Mouse (Mus musculus) retina, embryonic 14.5 days (tissue): ENCODE data around the gene Nr2f1.
"Not testable (repeated sequence)": the region's sequence is repeated elsewhere in the genome, so short reads cannot be mapped to it uniquely, and the experiment has no call there.

Experiments
- DNase-seq: peaks from one replicate; pipeline ENCODE4 v3.0.0-alpha.2; 2015; ENCODE audit warnings: low spot score

The Nr2f1 gene

DNA sequence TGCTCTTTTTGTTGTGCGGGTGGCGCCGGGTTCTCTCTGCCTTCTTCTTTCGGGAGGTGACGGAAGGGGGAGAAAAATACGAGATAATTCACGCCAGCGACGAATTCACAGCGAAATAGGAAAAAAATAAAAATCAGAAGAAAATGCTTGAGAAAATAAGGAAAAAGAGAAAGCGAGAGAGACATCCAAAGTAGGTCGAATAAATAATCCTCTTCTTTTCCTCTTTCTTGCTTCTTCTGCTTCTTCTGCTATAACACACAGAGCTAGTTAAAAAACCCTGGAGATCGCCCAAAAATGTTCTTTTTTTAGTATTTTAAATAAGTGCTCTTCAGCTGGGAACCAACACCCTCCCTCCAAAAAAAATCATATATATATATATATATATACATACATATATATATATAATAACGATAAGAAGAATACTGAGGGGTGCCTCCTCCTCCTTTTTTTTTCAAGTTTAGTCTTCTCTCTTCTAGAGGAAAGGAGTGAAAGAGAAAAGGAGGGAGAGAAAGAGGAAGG, at the start of gene Nr2f1:
Gene Nr2f1, minus strand, starts transcription at position 116 of the 519 bp plus-strand sequence.
- DNase-seq, result no peak

GRCm38 (mm10) chr13:78221680-78222079, 22.1 kb upstream of the Nr2f1 start:
- no peak for DNase-seq

- DNase-seq, result not testable (repeated sequence)
Measured at GRCm38 (mm10) chr13:78220238-78220637, 20.7 kb upstream of the Nr2f1 start.

DNA sequence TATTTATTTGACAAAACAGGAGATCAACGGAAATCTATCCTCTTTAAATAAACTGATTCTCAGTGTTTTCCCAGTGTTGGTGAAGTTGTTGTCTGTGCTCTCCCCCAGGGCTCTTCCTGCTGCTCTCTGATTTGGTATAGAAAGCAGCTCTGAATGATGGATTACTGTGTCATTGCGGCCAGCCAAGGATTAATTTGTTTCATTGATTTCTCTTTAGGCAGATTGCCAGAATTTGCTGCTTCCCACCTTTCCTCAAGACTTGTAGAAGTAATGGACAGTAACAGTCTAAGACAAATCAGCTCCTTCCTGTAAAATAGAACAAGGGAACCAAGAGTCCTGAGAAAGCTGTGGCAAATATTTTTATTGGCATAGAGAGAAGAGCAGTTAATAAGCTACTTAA, 15.7 kb upstream of the Nr2f1 start:
- DNase-seq, result no peak

DNA sequence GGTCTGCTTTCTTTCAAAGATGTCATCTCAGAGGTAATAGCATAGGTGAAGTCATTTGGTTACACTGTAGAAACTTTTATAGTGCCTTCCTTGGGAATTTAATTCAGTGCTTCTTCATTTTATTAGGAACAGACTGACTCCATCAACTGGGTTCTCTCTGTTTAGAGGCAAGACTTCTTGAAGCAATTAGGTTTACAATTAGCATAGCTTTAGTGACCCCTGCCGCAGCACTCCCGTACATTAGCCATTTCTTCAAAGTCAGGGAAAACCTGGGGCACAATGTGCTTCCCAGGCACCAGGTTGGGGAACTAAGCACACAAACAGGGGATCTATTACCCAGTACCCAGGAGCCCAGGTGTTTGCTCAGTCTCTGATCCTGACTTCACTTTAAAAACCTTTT, 13.6 kb upstream of the Nr2f1 start:
- DNase-seq, result no peak

DNA sequence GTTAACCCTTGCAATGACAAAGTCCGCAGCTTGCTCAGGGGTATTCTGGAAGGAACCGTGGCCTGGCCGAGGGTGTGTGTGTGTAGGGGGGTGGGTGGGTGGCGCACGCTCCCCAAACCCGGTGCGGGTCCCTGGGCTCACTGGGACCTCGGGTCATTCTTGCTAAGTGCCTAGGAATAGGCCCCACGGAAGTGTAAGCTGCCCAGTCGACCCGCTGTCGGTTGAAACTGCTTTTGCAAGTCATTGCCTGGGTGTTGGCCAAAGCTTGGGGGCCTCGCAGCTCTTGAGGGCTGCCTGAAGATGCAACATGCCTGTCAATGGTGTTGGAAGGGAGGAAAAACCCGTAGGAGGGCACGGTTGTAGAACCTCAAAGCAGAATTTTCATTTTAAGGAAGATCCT, 12.6 kb upstream of the Nr2f1 start:
- DNase-seq, result no peak

- no peak for DNase-seq
Measured at GRCm38 (mm10) chr13:78211231-78212010, 11.9 kb upstream of the Nr2f1 start.

DNA sequence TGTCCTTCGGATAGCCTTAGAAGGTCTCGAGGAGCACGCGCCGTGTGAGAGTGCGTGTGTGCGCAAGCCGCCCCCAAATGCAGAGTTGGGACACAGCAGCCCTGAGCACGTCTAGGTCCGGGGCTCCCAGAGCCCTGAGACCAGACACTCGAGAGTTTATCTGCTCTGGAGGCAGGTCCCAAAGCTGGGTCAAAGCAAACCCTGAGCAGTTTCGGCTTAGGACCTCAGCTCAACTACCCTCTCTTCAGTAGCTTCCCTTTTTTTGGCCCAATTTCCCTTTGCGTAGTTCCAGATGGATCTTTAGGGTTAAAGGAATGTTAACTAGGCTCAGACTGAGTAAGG, 11.2 kb upstream of the Nr2f1 start:
- no peak for DNase-seq

GRCm38 (mm10) chr13:78210029-78210747, 10.6 kb upstream of the Nr2f1 start:
- DNase-seq, result peak; percentile 72

DNA sequence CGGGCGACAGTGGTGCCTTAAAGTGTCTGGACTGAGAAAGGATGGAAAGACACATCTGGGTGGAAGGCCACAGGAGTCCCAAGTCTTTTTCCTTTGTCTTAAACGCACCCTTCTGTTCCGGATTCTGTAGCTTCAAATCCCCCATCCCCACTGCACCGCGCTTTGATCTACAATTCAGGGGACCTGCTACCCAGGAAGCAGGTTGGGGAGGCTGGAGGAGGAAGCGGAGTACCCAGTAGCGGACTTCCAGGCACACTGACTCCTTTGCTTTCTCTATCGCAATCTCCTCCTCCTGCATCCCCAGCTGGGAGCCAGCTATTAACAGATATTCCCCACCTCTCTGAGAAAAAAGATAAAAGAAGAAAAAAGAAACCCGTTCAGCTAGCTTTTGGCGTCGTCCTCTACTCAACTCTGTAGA, 10.1 kb upstream of the Nr2f1 start:
- DNase-seq, result no peak

- DNase-seq, result peak; percentile 45
Measured at GRCm38 (mm10) chr13:78208689-78209410, 9.3 kb upstream of the Nr2f1 start.

- peak; percentile 51 for DNase-seq
Measured at GRCm38 (mm10) chr13:78207796-78208645, 8.5 kb upstream of the Nr2f1 start.

GRCm38 (mm10) chr13:78206891-78207430, 7.4 kb upstream of the Nr2f1 start:
- DNase-seq, result no peak

GRCm38 (mm10) chr13:78205426-78205825, 5.9 kb upstream of the Nr2f1 start:
- no peak for DNase-seq

GRCm38 (mm10) chr13:78203348-78204061, 3.9 kb upstream of the Nr2f1 start:
- DNase-seq, result peak; percentile 84

GRCm38 (mm10) chr13:78202574-78203347, 3.2 kb upstream of the Nr2f1 start:
- peak; percentile 53 for DNase-seq

GRCm38 (mm10) chr13:78201871-78202565, 2.5 kb upstream of the Nr2f1 start:
- DNase-seq, result no peak

DNA sequence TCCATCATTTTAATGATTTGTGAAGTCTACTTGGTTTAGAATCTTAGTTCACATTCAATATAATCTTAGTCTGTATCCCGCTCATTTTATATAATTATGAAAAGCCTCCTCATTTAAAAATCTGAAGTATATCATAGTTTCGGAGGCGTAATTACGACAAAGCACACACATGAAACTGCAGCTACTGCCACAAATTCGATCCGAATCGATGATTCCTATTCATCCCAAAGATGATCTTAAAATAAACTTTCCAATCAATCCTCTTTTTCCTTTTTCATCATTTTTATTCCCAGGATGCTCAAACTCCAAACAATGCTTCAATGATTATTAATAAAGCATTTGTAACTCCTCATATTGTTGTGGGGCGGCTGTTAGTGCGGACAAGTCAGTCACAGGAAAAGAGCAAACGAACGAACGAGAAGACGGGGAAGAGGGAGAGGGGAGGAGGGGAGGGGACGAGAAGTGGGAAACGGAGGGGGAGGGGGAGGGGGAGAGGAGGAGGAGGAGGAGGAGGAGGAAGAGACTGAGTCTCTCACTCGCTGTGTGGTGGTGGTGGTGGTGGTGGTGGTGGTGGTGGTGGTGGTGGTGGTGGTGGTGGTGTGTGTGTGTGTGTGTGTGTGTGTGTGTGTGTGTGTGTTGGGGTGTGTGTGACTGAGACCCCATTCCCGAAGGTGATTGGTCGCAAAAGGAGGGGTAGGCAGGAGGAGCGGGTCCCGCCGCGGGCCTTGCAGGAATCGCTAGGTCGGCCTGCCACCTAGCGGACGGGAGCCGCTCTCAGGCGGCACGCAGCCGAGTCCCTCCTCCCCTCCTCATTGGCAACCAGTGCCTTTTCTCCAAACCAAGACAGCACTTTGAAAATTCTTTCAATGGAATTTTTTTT, 1.7 kb upstream of the Nr2f1 start:
- DNase-seq, result peak; percentile 94
